Comparison of ENCODE assay signal across 13 mouse cellular contexts in the genomic region with DNA sequence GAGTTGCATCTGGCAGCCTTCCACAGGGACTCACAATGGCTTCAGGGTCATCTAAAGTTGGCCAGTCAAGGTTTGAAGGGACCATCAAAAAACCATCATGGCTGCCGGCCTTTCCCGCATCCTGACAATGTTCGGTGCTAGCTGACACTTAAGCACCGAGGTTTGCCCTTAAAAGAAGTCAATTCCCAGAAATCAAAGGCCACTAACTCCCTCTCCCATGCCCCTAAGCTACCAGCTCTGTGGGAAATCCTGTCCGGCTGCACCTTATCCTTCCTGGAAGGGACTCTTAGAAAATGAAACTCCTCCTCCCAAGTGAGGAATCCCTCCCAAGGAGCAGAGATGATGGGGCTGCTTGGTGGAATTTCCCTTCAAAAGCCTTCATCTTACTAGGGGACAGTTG. TPM values are rescaled to one million over a fixed set of nuclear protein-coding genes. Genes with fewer than 3 reads are reported as not detected.
A peak's percentile ranks its signal among the peaks of the same experiment; 100 is the strongest.
DNase-seq lines count a peak whose midpoint lies in the region; ATAC-seq and TF ChIP-seq lines count a peak whose summit lies in the region.
"Had no signal": no experiment of that assay in that cellular context is flagged by ENCODE, and none has a peak within 500 bp of the region (broad histone marks: within the 10 kb centered on the region; RNA-seq: fewer than 3 reads in every experiment).

No protein-coding gene starts in this region.

- no peaks in the 10 kb centered on the region for H3K27me3 ChIP-seq in heart, adult 2 months (ENCODE audit: control insufficient read depth, insufficient read depth, low read length)
- H3K27me3 ChIP-seq in heart, embryonic 11.5 days (ENCODE audit: control insufficient read depth, insufficient read depth, low read length) = no peaks in the 10 kb centered on the region
- no peaks in the 10 kb centered on the region for H3K27me3 ChIP-seq in CH12.LX (replicated peaks)
- H3K27me3 ChIP-seq: forebrain, embryonic 12.5 days; stomach, embryonic 15.5 days had no signal

- H3K9me3 ChIP-seq in heart, embryonic 11.5 days (replicated peaks; ENCODE audit: control insufficient read depth, low read length) = no peaks in the 10 kb centered on the region
- peaks cover 8% of the 10 kb centered on the region for H3K9me3 ChIP-seq in CH12.LX (replicated peaks; ENCODE audit: low read length)
- H3K9me3 ChIP-seq: forebrain, embryonic 12.5 days; stomach, embryonic 15.5 days had no signal

- no peaks in the 10 kb centered on the region for H3K79me2 ChIP-seq in heart, adult 2 months (replicated peaks; ENCODE audit: control insufficient read depth, insufficient read depth, low read length)
- H3K79me2 ChIP-seq in CH12.LX (replicated peaks; ENCODE audit: control insufficient read depth, extremely low read depth, insufficient read depth, poor library complexity, severe bottlenecking) = peaks cover 11% of the 10 kb centered on the region; the same call in 1 of the 2 replicates

- no peaks in the 10 kb centered on the region for H3K36me3 ChIP-seq in heart, adult 2 months (ENCODE audit: control insufficient read depth, insufficient read depth, low read length)
- no peaks in the 10 kb centered on the region for H3K36me3 ChIP-seq in heart, embryonic 11.5 days (ENCODE audit: control insufficient read depth, insufficient read depth, low read length)
- peaks cover 32 to 49% of the 10 kb centered on the region in 2 experiments for H3K36me3 ChIP-seq in CH12.LX (replicated peaks in 1 of 2; ENCODE audit: control insufficient read depth in 1 of 2, insufficient read depth in 1 of 2, low read length in 1 of 2)
- H3K36me3 ChIP-seq: forebrain, embryonic 12.5 days; stomach, embryonic 15.5 days had no signal

- intact Hi-C loops in heart, adult 2 months (cut with DNase I) = loop anchor here (5.0 kb wide), 1 partner anchor 54 kb away; no protein-coding TSS in a partner anchor

- DNase-seq in heart, adult 2 months = no peak
- no peak for DNase-seq in layer of hippocampus, adult 2 months (ENCODE audit: low spot score in 2 of 2)
- DNase-seq in layer of hippocampus, adult 9-11 months = no peak
- DNase-seq in CH12.LX (ENCODE audit: extremely low read depth) = no peak
- DNase-seq in urinary bladder, postnatal 14 days (ENCODE audit: low spot score) = no peak
- DNase-seq in layer of hippocampus, postnatal 10 days (ENCODE audit: low spot score in 2 of 2) = no peak
- DNase-seq: cerebellum, adult 11 months; right cerebral cortex, postnatal 25 days had no signal

- H3K27ac ChIP-seq in heart, adult 2 months = peak overlapping the region; percentile 76
- H3K27ac ChIP-seq in heart, embryonic 11.5 days (ENCODE audit: low read depth, low read length) = no peak overlapping the region
- peak overlapping the region; percentile 67 for H3K27ac ChIP-seq in layer of hippocampus, adult 2 months
- H3K27ac ChIP-seq in CH12.LX (ENCODE audit: insufficient read depth, low read depth) = peak overlapping the region; percentile 100
- H3K27ac ChIP-seq in bone marrow, adult 2 months (ENCODE audit: control insufficient read depth, insufficient read depth, low read depth, low read length, poor library complexity) = peak overlapping the region; percentile 4; the same call in 1 of the 2 replicates
- H3K27ac ChIP-seq: forebrain, embryonic 12.5 days; stomach, embryonic 15.5 days had no signal

- no peak for TF ChIP-seq EP300 in heart, adult 2 months (IDR thresholded peaks at IDR 0.05; ENCODE audit: insufficient read depth, low read depth, low read length)
- no peak for TF ChIP-seq EP300 in CH12.LX (IDR thresholded peaks at IDR 0.05; ENCODE audit: low read length)

- H3K4me3 ChIP-seq in heart, adult 2 months = 0 out of 2 replicates have a peak overlapping the region, but pooled peaks have one; percentile 7
- H3K4me3 ChIP-seq in heart, embryonic 11.5 days (ENCODE audit: low read depth, low read length) = no peak overlapping the region
- no peak overlapping the region for H3K4me3 ChIP-seq in layer of hippocampus, adult 2 months
- H3K4me3 ChIP-seq in CH12.LX (replicated peaks in 1 of 3; ENCODE audit: low read depth in 2 of 3, low read length in 2 of 3, poor library complexity in 1 of 3) = peak overlapping the region; percentile 8 to 32 (median 28)
- H3K4me3 ChIP-seq in bone marrow, adult 2 months (replicated peaks; ENCODE audit: control insufficient read depth, low read depth, low read length) = no peak overlapping the region
- H3K4me3 ChIP-seq: forebrain, embryonic 12.5 days; stomach, embryonic 15.5 days had no signal

- TF ChIP-seq CTCF in heart, adult 2 months (IDR thresholded peaks at IDR 0.05) = no peak
- TF ChIP-seq CTCF in layer of hippocampus, adult 2 months (conservative IDR thresholded peaks at IDR 0.05) = no peak
- TF ChIP-seq CTCF in CH12.LX (conservative IDR thresholded peaks at IDR 0.05 in 1 of 2, IDR thresholded peaks at IDR 0.05 in 1 of 2; ENCODE audit: low read depth in 2 of 2, low read length in 2 of 2) = no peak
- no peak for TF ChIP-seq CTCF in bone marrow, adult 2 months (IDR thresholded peaks at IDR 0.05; ENCODE audit: control insufficient read depth, insufficient read depth, low read length)

- H3K9ac ChIP-seq in heart, adult 2 months (ENCODE audit: low read depth, low read length) = no peak overlapping the region
- no peak overlapping the region for H3K9ac ChIP-seq in heart, embryonic 11.5 days (ENCODE audit: low read depth, low read length)
- H3K9ac ChIP-seq in CH12.LX (ENCODE audit: insufficient read depth, low read depth) = peak overlapping the region; percentile 57
- H3K9ac ChIP-seq: forebrain, embryonic 12.5 days; stomach, embryonic 15.5 days had no signal

- WGBS in heart, adult 2 months = 41% methylated on average over 5 of the region's 5 CpGs
- 79% methylated on average over 5 of the region's 5 CpGs for WGBS in heart, embryonic 11.5 days (ENCODE audit: insufficient replicate concordance)
- 85% methylated on average over 5 of the region's 5 CpGs for WGBS in bone marrow, adult 2 months

- H3K4me2 ChIP-seq in heart, embryonic 11.5 days = no peak overlapping the region
- H3K4me2 ChIP-seq in CH12.LX (ENCODE audit: insufficient read depth, low read depth, poor library complexity, severe bottlenecking) = peak overlapping the region; percentile 65
- H3K4me2 ChIP-seq: forebrain, embryonic 12.5 days; stomach, embryonic 15.5 days had no signal

- dilution Hi-C loops in CH12.LX (cut with MboI; ENCODE audit: extremely low pct_ligation_motif_present, extremely low pct_unique_long_range_greater_than_20kb, low sequenced_read_pairs) = no loop called here

- H3K4me1 ChIP-seq in heart, adult 2 months (ENCODE audit: control insufficient read depth, insufficient read depth, low read length) = peaks cover 17% of the 10 kb centered on the region
- no peaks in the 10 kb centered on the region for H3K4me1 ChIP-seq in heart, embryonic 11.5 days (ENCODE audit: control insufficient read depth, insufficient read depth, low read length)
- H3K4me1 ChIP-seq in CH12.LX (ENCODE audit: control insufficient read depth in 1 of 2, insufficient read depth in 2 of 2) = peaks cover 46 to 86% of the 10 kb centered on the region in 2 experiments
- H3K4me1 ChIP-seq in bone marrow, adult 2 months (ENCODE audit: control insufficient read depth, insufficient read depth, low read length) = peaks cover 8% of the 10 kb centered on the region

- no peak for TF ChIP-seq RAD21 in CH12.LX (IDR thresholded peaks at IDR 0.05; ENCODE audit: low read depth, low read length)

- in situ Hi-C loops in CH12.LX (cut with MboI; ENCODE audit: low pct_ligation_motif_present, low pct_unique_long_range_greater_than_20kb, low sequenced_read_pairs) = loop anchor here (25.0 kb wide), 1 partner anchor 1596 kb away; the partner anchor contains the start of gene Mbnl2

- no peak for ATAC-seq in heart, embryonic 11.5 days (replicated peaks; ENCODE audit: insufficient number of reproducible peaks, low FRiP score, low TSS enrichment)
- ATAC-seq: midbrain, embryonic 16.5 days had no signal

- peak; percentile 33; the same call in 1 of the 2 replicates for TF ChIP-seq POLR2A in heart, adult 2 months (IDR thresholded peaks at IDR 0.05; ENCODE audit: insufficient read depth, low read depth, low read length)
- no peak for TF ChIP-seq POLR2A in CH12.LX (IDR thresholded peaks at IDR 0.05; ENCODE audit: low read depth, low read length)
- TF ChIP-seq POLR2A in bone marrow, adult 2 months (IDR thresholded peaks at IDR 0.05; ENCODE audit: borderline replicate concordance, control insufficient read depth, low read depth, low read length) = no peak

TF ChIP-seq in CH12.LX, 34 proteins besides CTCF, POLR2A, EP300 and RAD21:
- no peak for TF ChIP-seq MAX (IDR thresholded peaks at IDR 0.05; ENCODE audit: low read length)
- TF ChIP-seq E2F4 (IDR thresholded peaks at IDR 0.05; ENCODE audit: insufficient replicate concordance, low read depth, low read length) = no peak
- TF ChIP-seq MYC (IDR thresholded peaks at IDR 0.05; ENCODE audit: low read depth, low read length) = no peak
- no peak for TF ChIP-seq TBP (conservative IDR thresholded peaks at IDR 0.05; ENCODE audit: low read depth, low read length)
- TF ChIP-seq CHD1 (IDR thresholded peaks at IDR 0.05; ENCODE audit: low read depth, low read length) = no peak
- no peak for TF ChIP-seq NELFE (IDR thresholded peaks at IDR 0.05; ENCODE audit: low read depth, low read length)

RNA-seq across cellular contexts. Expression of gene Abcc4, which starts 14.6 kb away (rescaled TPM):
- 1 to 10 TPM; 9.1 to 9.8 TPM for total RNA-seq in heart, adult 2 months (2021)
- polyA plus RNA-seq in heart, adult 2 months (2012; rRNA removed) = 5.7 and 7.4 TPM in 2 replicates
- polyA plus RNA-seq in heart, embryonic 11.5 days (2014; fragmentation: Nextera tagmentation; extraction: Ambion mirVana) = 1.6 and 1.7 TPM in 2 replicates
- total RNA-seq in layer of hippocampus, adult 2 months (2021) = 10 to 100 TPM in 1 of 2 experiments, 1 to 10 TPM in 1; 8.7 to 11.1 TPM
- total RNA-seq in CH12.LX (2012; rRNA removed) (22.4 and 28.7 TPM in 2 replicates), CH12.LX (2014; rRNA removed) (10.4 and 10.5 TPM in 2 replicates)
- 23.3 and 26.5 TPM in 2 replicates for polyA plus RNA-seq in CH12.LX (2012; ENCODE audit: insufficient read length, low read depth)
- 5.5 and 7.7 TPM in 2 replicates for polyA plus RNA-seq in bone marrow, adult 2 months (2011; ENCODE audit: insufficient read depth, insufficient read length, low replicate concordance, missing spikeins)
- total RNA-seq in layer of hippocampus, postnatal 10 days (2021) = 1 to 10 TPM; 7.4 to 7.7 TPM

Comparison
In these comparisons a context has a peak if more than half of its experiments do, and no peak if none do; other contexts are left out.
1. H3K4me3 ChIP-seq: peak in heart, adult 2 months (single experiment) and CH12.LX (3 of 3); none in heart, embryonic 11.5 days (single experiment), layer of hippocampus, adult 2 months (single experiment) and bone marrow, adult 2 months (single experiment).